Mouse (Mus musculus): Measurements from ENCODE around the gene Foxp4.

DNA sequence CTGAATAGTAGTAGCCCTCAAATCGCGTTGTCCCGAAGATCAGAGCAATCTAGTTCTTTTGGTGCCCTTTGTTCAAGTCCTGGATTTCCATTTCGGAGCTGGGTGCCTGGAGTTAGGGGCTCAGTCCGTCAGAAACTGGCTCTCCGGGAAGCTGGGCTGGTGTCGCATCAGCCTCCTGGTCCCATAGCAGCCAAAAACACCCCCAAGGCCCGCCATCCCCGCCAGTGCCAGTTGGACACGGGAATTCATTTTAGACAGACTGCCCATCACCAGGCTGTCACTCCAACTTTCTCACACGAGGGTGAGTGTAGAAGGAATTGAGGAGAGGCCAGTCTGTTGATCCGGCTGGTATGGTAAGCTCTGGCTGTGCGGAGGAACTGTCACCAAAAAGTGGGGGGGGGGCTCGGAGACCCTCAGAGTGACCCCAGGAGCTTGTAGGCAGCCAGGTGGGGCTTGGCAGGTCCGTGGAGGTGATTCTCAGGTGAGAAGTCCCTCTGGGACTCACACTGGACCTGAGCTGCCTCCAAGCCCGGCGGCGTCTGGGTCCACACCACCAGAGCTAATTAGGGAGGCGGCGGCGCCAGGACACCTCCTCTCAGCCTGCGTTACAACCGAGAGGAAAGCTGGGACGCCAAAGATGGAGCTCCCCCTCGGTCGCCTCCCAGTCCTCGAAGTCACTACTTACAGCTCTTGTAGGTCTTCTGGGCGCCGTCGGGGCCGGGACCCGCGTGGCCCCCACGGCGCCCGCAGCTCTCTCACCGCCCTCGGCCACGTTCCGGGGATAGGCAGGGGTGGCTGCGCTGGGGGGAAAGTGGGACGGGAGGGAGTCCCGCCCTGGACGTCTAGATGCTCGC is 90.6 kb downstream of the Foxp4 start:
- TF ChIP-seq CTCF (IDR thresholded peaks at IDR 0.05; ENCODE audit: borderline replicate concordance, insufficient read depth, low read length) (no peak), POLR2A (IDR thresholded peaks at IDR 0.05; ENCODE audit: low read depth, low read length) (no peak)

All from embryonic fibroblast, embryonic 13.5 days (primary cell).